Mouse (Mus musculus): Measurements from ENCODE around the gene Snd1.

DNA sequence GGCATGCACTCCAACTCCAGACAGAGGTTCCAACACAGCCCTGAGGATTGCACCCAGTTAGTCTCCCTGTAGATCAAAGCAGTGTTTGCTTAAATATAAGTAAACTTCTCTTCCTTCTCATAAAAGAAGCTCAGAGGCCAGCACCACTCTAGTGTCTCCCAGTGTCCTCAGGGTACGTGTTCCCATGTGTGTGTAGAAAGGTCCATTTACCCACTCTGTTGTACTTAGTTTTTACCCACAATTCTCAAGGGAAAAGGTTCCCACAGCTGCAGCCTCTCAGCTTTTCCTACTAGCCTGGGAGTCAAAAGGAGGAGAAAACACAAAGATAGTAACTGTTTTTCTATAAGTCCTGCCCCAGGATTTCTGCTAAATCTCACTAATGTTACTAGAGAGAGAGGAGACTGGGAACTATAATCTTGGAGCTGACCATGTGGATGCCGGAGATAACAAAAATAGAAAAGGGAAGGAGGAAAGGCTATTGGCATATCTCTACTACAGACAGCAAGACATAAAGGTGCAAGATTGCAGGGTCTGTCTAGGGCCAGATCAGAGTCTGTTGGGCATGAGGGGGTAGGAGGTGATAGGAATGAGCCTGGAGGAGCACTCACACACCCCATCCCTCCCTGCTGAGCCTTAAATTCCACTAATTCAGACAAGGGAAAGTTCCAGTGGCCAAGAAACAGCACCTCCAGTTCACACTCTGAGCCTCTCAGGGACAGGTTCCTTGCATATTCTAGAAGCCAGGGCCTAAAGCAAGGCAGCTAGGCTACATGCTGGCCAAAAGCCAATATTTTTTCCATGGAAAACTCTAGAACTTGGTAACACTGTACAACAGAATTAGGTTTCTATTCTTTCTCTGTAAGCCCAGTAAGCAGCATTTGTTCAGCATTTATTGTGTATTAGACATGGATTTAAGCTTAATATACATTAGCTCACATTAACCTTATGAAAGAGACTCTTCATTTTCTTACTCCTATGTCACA lies 382.6 kb downstream of the Snd1 start:
- no peak for TF ChIP-seq CTCF (IDR thresholded peaks at IDR 0.05; ENCODE audit: low read depth, low read length)
- no peak for TF ChIP-seq POLR2A (IDR thresholded peaks at IDR 0.05; ENCODE audit: borderline replicate concordance, low read depth, low read length)
